Mouse (Mus musculus) MEL (cell line): Measurements from ENCODE around the gene Ecsit. TPM values are rescaled to one million over a fixed set of nuclear protein-coding genes. Genes with fewer than 3 reads are reported as not detected.
A peak's percentile ranks its signal among the peaks of the same experiment; 100 is the strongest.

Source experiments
- DNase-seq: peaks from one replicate; pipeline ENCODE4 v3.0.0; 2011; ENCODE audit warnings: low read depth, low spot score
- H3K27ac ChIP-seq: 2 replicates; pipeline ENCODE4 v1.5.1; 2012; ENCODE audit warnings: low read depth, mild to moderate bottlenecking, control low read depth, low read length, moderate library complexity; ENCODE audit not compliant: control insufficient read depth
- H3K27me3 ChIP-seq, 2 experiments: fragments of 150-350 bp in 1 of 2; sonication (generic) in 1 of 2; 2 replicates each; pipeline ENCODE4 v1.6.1; 2012; ENCODE audit warnings: low read length in 2 of 2, mild to moderate bottlenecking in 2 of 2, improper control_type of control experiment in 1 of 2, moderate library complexity in 1 of 2; ENCODE audit not compliant: insufficient read depth in 2 of 2, control insufficient read depth in 1 of 2
- H3K36me3 ChIP-seq, 2 experiments: 2 replicates each; pipeline ENCODE4 v1.6.1; 2012 to 2014; ENCODE audit warnings: low read length in 2 of 2, improper control_type of control experiment in 1 of 2, inconsistent platforms in 1 of 2, mild to moderate bottlenecking in 1 of 2; ENCODE audit not compliant: insufficient read depth in 2 of 2, control insufficient read depth in 1 of 2
- H3K4me1 ChIP-seq, 2 experiments: fragments of 150-350 bp in 1 of 2; sonication (generic) in 1 of 2; 2 replicates each; pipeline ENCODE4 v1.6.1; 2012; ENCODE audit warnings: low read length in 2 of 2, improper control_type of control experiment in 1 of 2, mild to moderate bottlenecking in 1 of 2; ENCODE audit not compliant: insufficient read depth in 2 of 2, control insufficient read depth in 1 of 2
- H3K4me3 ChIP-seq, 2 experiments: fragments of 150-350 bp in 1 of 2; sonication (generic) in 1 of 2; 2 replicates each; pipeline ENCODE4 v1.5.1; 2012; ENCODE audit warnings: low read depth in 2 of 2, low read length in 2 of 2, mild to moderate bottlenecking in 2 of 2, moderate library complexity in 2 of 2, control low read depth in 1 of 2, improper control_type of control experiment in 1 of 2; ENCODE audit not compliant: control insufficient read depth in 1 of 2, insufficient read depth in 1 of 2
- H3K79me2 ChIP-seq: 2 replicates; pipeline ENCODE4 v1.6.1; 2012; ENCODE audit warnings: mild to moderate bottlenecking, low read length, moderate library complexity; ENCODE audit not compliant: control insufficient read depth, poor library complexity, insufficient read depth
- H3K9ac ChIP-seq: 2 replicates; pipeline ENCODE4 v1.6.1; 2012; ENCODE audit warnings: low read depth, mild to moderate bottlenecking, control low read depth, low read length, moderate library complexity; ENCODE audit not compliant: control insufficient read depth, poor library complexity, severe bottlenecking
- H3K9me3 ChIP-seq: fragments of 150-350 bp; sonication (generic); replicated peaks from 2 replicates; pipeline ENCODE4 v1.6.1; 2012; ENCODE audit warnings: mild to moderate bottlenecking, low read length, improper control_type of control experiment, moderate library complexity; ENCODE audit not compliant: insufficient read depth
- BHLHE40 ChIP-seq: IDR thresholded peaks from 2 replicates; pipeline ENCODE4 v1.6.1; 2012; ENCODE audit warnings: low read depth, mild to moderate bottlenecking, inconsistent platforms, low read length, improper control_type of control experiment, borderline replicate concordance
- CHD2 ChIP-seq: IDR thresholded peaks from 2 replicates; pipeline ENCODE4 v1.6.1; 2011; ENCODE audit warnings: low read length, improper control_type of control experiment
- CTCF ChIP-seq, 3 experiments: IDR thresholded peaks in 2 of 3; conservative IDR thresholded peaks in 1 of 3; 2 replicates each; pipeline ENCODE4 v1.5.1; 2011 to 2012; ENCODE audit warnings: low read length in 3 of 3, low read depth in 2 of 3, mild to moderate bottlenecking in 2 of 3, improper control_type of control experiment in 1 of 3, inconsistent platforms in 1 of 3, mixed read lengths in 1 of 3, moderate library complexity in 1 of 3; ENCODE audit not compliant: control insufficient read depth in 1 of 3, insufficient read depth in 1 of 3, poor library complexity in 1 of 3, severe bottlenecking in 1 of 3
- ELF1 ChIP-seq: IDR thresholded peaks from 2 replicates; pipeline ENCODE4 v1.6.1; 2014; ENCODE audit warnings: low read depth, mild to moderate bottlenecking, inconsistent platforms, low read length, improper control_type of control experiment, moderate library complexity
- HCFC1 ChIP-seq: IDR thresholded peaks from 2 replicates; pipeline ENCODE4 v1.6.1; 2012; ENCODE audit warnings: low read depth, mild to moderate bottlenecking, inconsistent platforms, low read length, improper control_type of control experiment, moderate library complexity
- JUND ChIP-seq: IDR thresholded peaks from 2 replicates; pipeline ENCODE4 v1.6.1; 2011; ENCODE audit warnings: low read depth, mild to moderate bottlenecking, improper control_type of control experiment, low read length
- KAT2A ChIP-seq: conservative IDR thresholded peaks from 2 replicates; pipeline ENCODE4 v1.6.1; 2012; ENCODE audit warnings: low read depth, low read length, improper control_type of control experiment, inconsistent platforms
- MAX ChIP-seq: IDR thresholded peaks from 2 replicates; pipeline ENCODE4 v1.6.1; 2011; ENCODE audit warnings: low read length, improper control_type of control experiment
- MAZ ChIP-seq: IDR thresholded peaks from 2 replicates; pipeline ENCODE4 v1.6.1; 2012; ENCODE audit warnings: low read depth, mild to moderate bottlenecking, inconsistent platforms, low read length, improper control_type of control experiment
- MXI1 ChIP-seq: IDR thresholded peaks from 2 replicates; pipeline ENCODE4 v1.6.1; 2011; ENCODE audit warnings: mild to moderate bottlenecking, low read depth, low read length, improper control_type of control experiment
- MYC ChIP-seq: IDR thresholded peaks from 2 replicates; pipeline ENCODE4 v1.6.1; 2011; ENCODE audit warnings: low read depth, mild to moderate bottlenecking, low read length, improper control_type of control experiment, moderate library complexity
- NELFE ChIP-seq: IDR thresholded peaks from 2 replicates; pipeline ENCODE4 v1.6.1; 2011; ENCODE audit warnings: low read depth, low read length, improper control_type of control experiment
- NRF1 ChIP-seq: IDR thresholded peaks from 2 replicates; pipeline ENCODE4 v1.6.1; 2014; ENCODE audit warnings: low read depth, mild to moderate bottlenecking, inconsistent platforms, low read length, improper control_type of control experiment, moderate library complexity; ENCODE audit not compliant: poor library complexity, insufficient read depth, severe bottlenecking
- POLR2A ChIP-seq, 2 experiments: IDR thresholded peaks; 2 replicates each; pipeline ENCODE4 v1.6.1; 2011 to 2012; ENCODE audit warnings: low read length in 2 of 2, mild to moderate bottlenecking in 2 of 2, control low read depth in 1 of 2, improper control_type of control experiment in 1 of 2, low read depth in 1 of 2, moderate library complexity in 1 of 2; ENCODE audit not compliant: control insufficient read depth in 1 of 2, insufficient read depth in 1 of 2, poor library complexity in 1 of 2
- POLR2AphosphoS2 ChIP-seq: IDR thresholded peaks from 2 replicates; pipeline ENCODE4 v1.6.1; 2011; ENCODE audit warnings: low read length, improper control_type of control experiment
- POLR2AphosphoS5 ChIP-seq: IDR thresholded peaks from 2 replicates; pipeline ENCODE4 v1.6.1; 2012; ENCODE audit warnings: low read depth, borderline replicate concordance, mild to moderate bottlenecking, inconsistent platforms, low read length, moderate library complexity, mixed read lengths
- RAD21 ChIP-seq: IDR thresholded peaks from 2 replicates; pipeline ENCODE4 v1.6.1; 2011; ENCODE audit warnings: mild to moderate bottlenecking, low read depth, low read length, improper control_type of control experiment
- SIN3A ChIP-seq: IDR thresholded peaks from 2 replicates; pipeline ENCODE4 v1.6.1; 2012; ENCODE audit warnings: low read length, improper control_type of control experiment, inconsistent platforms
- SMC3 ChIP-seq: IDR thresholded peaks from 2 replicates; pipeline ENCODE4 v1.6.1; 2011; ENCODE audit warnings: low read depth, low read length, improper control_type of control experiment
- TAL1 ChIP-seq: IDR thresholded peaks from 2 replicates; pipeline ENCODE4 v1.6.1; 2012; ENCODE audit warnings: mild to moderate bottlenecking, inconsistent platforms, low read length, moderate library complexity, mixed read lengths
- TBP ChIP-seq: IDR thresholded peaks from 2 replicates; pipeline ENCODE4 v1.8.0; 2011; ENCODE audit warnings: low read depth, low read length, improper control_type of control experiment
- TCF12 ChIP-seq: IDR thresholded peaks from 2 replicates; pipeline ENCODE4 v1.6.1; 2014; ENCODE audit warnings: low read depth, mild to moderate bottlenecking, inconsistent platforms, low read length, improper control_type of control experiment, moderate library complexity
- UBTF ChIP-seq: IDR thresholded peaks from 2 replicates; pipeline ENCODE4 v1.6.1; 2012; ENCODE audit warnings: low read depth, mild to moderate bottlenecking, inconsistent platforms, low read length, improper control_type of control experiment, moderate library complexity, borderline replicate concordance; ENCODE audit not compliant: insufficient read depth
- USF1 ChIP-seq: IDR thresholded peaks from 2 replicates; pipeline ENCODE4 v1.6.1; 2014; ENCODE audit warnings: low read depth, mild to moderate bottlenecking, inconsistent platforms, low read length, improper control_type of control experiment, moderate library complexity
- ZC3H11A ChIP-seq: IDR thresholded peaks from 2 replicates; pipeline ENCODE4 v1.6.1; 2012; ENCODE audit warnings: low read depth, mild to moderate bottlenecking, inconsistent platforms, low read length, improper control_type of control experiment
- ZKSCAN1 ChIP-seq: IDR thresholded peaks from 2 replicates; pipeline ENCODE4 v1.6.1; 2012; ENCODE audit warnings: low read depth, mild to moderate bottlenecking, inconsistent platforms, low read length, improper control_type of control experiment, moderate library complexity
- ZMIZ1 ChIP-seq: IDR thresholded peaks from 2 replicates; pipeline ENCODE4 v1.6.1; 2012; ENCODE audit warnings: low read depth, mild to moderate bottlenecking, inconsistent platforms, low read length, improper control_type of control experiment, moderate library complexity
- ZNF384 ChIP-seq: IDR thresholded peaks from 2 replicates; pipeline ENCODE4 v1.6.1; 2012; ENCODE audit warnings: low read depth, mild to moderate bottlenecking, inconsistent platforms, low read length, improper control_type of control experiment
- polyA plus RNA-seq, 2 experiments: library from polyadenylated mRNA; stranded (reverse) in 1 of 2; unstranded in 1 of 2; fragments of >175 nt in 1 of 2; fragments of >200 nt in 1 of 2; gene quantifications; 2 replicates each; pipeline versions ENCODE4 v1.2.1 to v1.2.4; 2012; ENCODE audit warnings: low replicate concordance in 2 of 2, low read depth in 1 of 2; ENCODE audit not compliant: insufficient read length in 2 of 2, insufficient read depth in 1 of 2, missing spikeins in 1 of 2
- total RNA-seq: library from RNA; depleted of rRNA; stranded (reverse); fragments of 300-350 nt; gene quantifications from 2 replicates; pipeline ENCODE4 v1.2.3, GENCODE M21; 2012; rRNA removed

Gene Ecsit
- total RNA-seq = 167 and 183 TPM in 2 replicates
- 100 to 1,000 TPM in 1 of 2 experiments, 10 to 100 TPM in 1; 87.6 to 211 TPM for polyA plus RNA-seq

DNA sequence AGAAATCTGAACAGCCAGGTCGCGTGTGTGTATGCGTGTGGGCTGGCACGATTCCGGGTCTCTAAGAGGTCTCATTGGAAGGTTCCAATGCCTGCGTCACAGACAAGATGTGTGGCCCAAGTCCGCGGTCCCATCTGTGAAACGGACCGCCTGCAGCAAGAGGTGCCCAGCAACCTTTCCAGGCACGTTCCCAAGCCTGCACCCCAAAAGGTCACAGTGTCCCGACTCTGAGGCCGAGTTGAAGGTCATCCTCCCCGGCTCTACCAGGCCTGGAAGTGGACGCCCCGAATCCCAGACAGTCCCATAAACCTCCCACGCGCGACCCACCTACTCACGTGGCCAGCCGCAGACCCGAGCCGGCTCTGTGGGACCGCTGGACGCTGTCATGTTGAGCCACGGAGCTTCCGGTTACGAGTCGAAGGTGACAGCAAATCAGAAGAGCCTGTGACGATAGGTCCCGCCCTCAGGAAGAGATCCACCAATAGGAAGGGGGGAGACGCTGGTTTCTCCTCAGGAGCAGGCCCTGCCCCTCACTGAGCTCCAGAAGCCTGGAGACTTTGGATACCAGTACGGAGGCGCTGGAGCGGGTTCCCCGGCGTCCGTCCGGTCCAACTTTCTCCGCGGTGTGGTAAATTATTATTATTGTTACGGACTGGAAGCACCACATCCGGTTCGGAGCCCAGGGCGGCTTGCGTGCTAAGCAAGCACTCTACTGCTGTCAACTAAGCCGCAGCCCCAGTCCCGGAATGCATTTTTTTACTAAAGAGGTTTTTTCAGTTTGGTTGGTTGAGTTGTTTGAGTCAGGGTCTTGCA is at the start of gene Ecsit:
Gene Ecsit, minus strand, starts transcription at position 417 of the 813 bp plus-strand sequence.
- Histone ChIP-seq H3K9me3 (no peaks in the 10 kb centered on the region), H3K36me3 (peaks cover 0 to 9% of the 10 kb centered on the region in 2 experiments; a peak in 2 of 4 replicates), H3K4me1 (peaks cover 6 to 11% of the 10 kb centered on the region in 2 experiments), H3K4me3 (peak within 1 kb of the TSS; percentile 73 to 79), H3K9ac (peak within 1 kb of the TSS; percentile 73), H3K27ac (peak within 1 kb of the TSS; percentile 17), H3K79me2 (peaks cover 10% of the 10 kb centered on the region), H3K27me3 (no peaks in the 10 kb centered on the region)
- no peak for TF ChIP-seq POLR2AphosphoS5
- TF ChIP-seq SMC3 = no peak
- TF ChIP-seq JUND = no peak
- TF ChIP-seq UBTF = 0 out of 2 replicates have a peak, but pooled peaks have one; percentile 75
- peak; percentile 87 for TF ChIP-seq HCFC1
- TF ChIP-seq CHD2 = peak; percentile 64; the same call in 1 of the 2 replicates
- TF ChIP-seq TCF12 = peak; percentile 62
- no peak for TF ChIP-seq ZC3H11A
- TF ChIP-seq POLR2AphosphoS2 = peak; percentile 94
- TF ChIP-seq NELFE = peak; percentile 98
- peak; percentile 93; the same call in 1 of the 2 replicates for TF ChIP-seq ZMIZ1
- 0 out of 2 replicates have a peak, but pooled peaks have one; percentile 5 for TF ChIP-seq ZNF384
- TF ChIP-seq ELF1 = peak; percentile 95
- TF ChIP-seq MYC = peak; percentile 97
- TF ChIP-seq SIN3A = peak; percentile 100
- TF ChIP-seq BHLHE40 = peak; percentile 64; the same call in 1 of the 2 replicates
- no peak for TF ChIP-seq KAT2A
- TF ChIP-seq MAZ = peak; percentile 58; the same call in 1 of the 2 replicates
- TF ChIP-seq CTCF (IDR thresholded peaks at IDR 0.05 in 2 of 3, conservative IDR thresholded peaks at IDR 0.05 in 1 of 3; ENCODE audit: control insufficient read depth in 1 of 3, insufficient read depth in 1 of 3, low read depth in 2 of 3, low read length in 3 of 3, poor library complexity in 1 of 3, severe bottlenecking in 1 of 3) = 0 out of 6 replicates have a peak, but pooled peaks of 1 of the 3 experiments have one; percentile 11
- TF ChIP-seq ZKSCAN1 = no peak
- peak; percentile 90 for TF ChIP-seq TBP
- TF ChIP-seq TAL1 = no peak
- peak; percentile 88 for TF ChIP-seq USF1
- peak; percentile 36; the same call in 1 of the 2 replicates for TF ChIP-seq NRF1
- TF ChIP-seq POLR2A (IDR thresholded peaks at IDR 0.05; ENCODE audit: control insufficient read depth in 1 of 2, insufficient read depth in 1 of 2, low read depth in 1 of 2, low read length in 2 of 2, poor library complexity in 1 of 2) = peak; percentile 98 to 99
- TF ChIP-seq MXI1 = peak; percentile 100
- TF ChIP-seq RAD21 = no peak
- TF ChIP-seq MAX = peak; percentile 97
- DNase-seq = peak; percentile 100
